Mouse (Mus musculus): ENCODE measurements around the gene Lrrc72. TPM values are rescaled to one million over a fixed set of nuclear protein-coding genes. Genes with fewer than 3 reads are reported as not detected.

Lrrc72 gene
- total RNA-seq, 1 experiment: not detected

- TF ChIP-seq CHD2 (IDR thresholded peaks at IDR 0.05; ENCODE audit: low read depth, low read length): no peak
- no peak for TF ChIP-seq ZC3H11A (IDR thresholded peaks at IDR 0.05; ENCODE audit: borderline replicate concordance, low read depth, low read length)
- no peak for TF ChIP-seq HCFC1 (IDR thresholded peaks at IDR 0.05; ENCODE audit: borderline replicate concordance, insufficient read depth, low read length)
- TF ChIP-seq MAFK (IDR thresholded peaks at IDR 0.05; ENCODE audit: insufficient read depth, low read depth, low read length): no peak
- TF ChIP-seq ZNF384 (IDR thresholded peaks at IDR 0.05; ENCODE audit: low read depth, low read length): no peak
- in situ Hi-C loops (cut with MboI; ENCODE audit: low sequenced_read_pairs in 2 of 2, unreplicated experiment in 2 of 2): no loop called here
Measured at GRCm38 (mm10) chr12:36189610-36190009, 63.6 kb downstream of the Lrrc72 start.

GRCm38 (mm10) chr12:36187081-36187480, 66.1 kb downstream of the Lrrc72 start:
- no peak overlapping the region for H3K4me3 ChIP-seq (ENCODE audit: insufficient read depth in 1 of 2, low read depth in 1 of 2, low read length in 2 of 2, poor library complexity in 1 of 2, severe bottlenecking in 1 of 2)
- H3K36me3 ChIP-seq (ENCODE audit: control insufficient read depth, insufficient read depth, low read length, poor library complexity, severe bottlenecking): peaks cover 11% of the 10 kb centered on the region; the same call in 1 of the 2 replicates
- TF ChIP-seq ZC3H11A (IDR thresholded peaks at IDR 0.05; ENCODE audit: borderline replicate concordance, low read depth, low read length) (no peak), MAFK (IDR thresholded peaks at IDR 0.05; ENCODE audit: insufficient read depth, low read depth, low read length) (no peak), HCFC1 (IDR thresholded peaks at IDR 0.05; ENCODE audit: borderline replicate concordance, insufficient read depth, low read length) (no peak), ZNF384 (IDR thresholded peaks at IDR 0.05; ENCODE audit: low read depth, low read length) (no peak), CHD2 (IDR thresholded peaks at IDR 0.05; ENCODE audit: low read depth, low read length) (no peak)
- no peak for DNase-seq (ENCODE audit: low read depth, low spot score)
- in situ Hi-C loops (cut with MboI; ENCODE audit: low sequenced_read_pairs in 2 of 2, unreplicated experiment in 2 of 2): no loop called here
- H3K9me3 ChIP-seq (ENCODE audit: control insufficient read depth, insufficient read depth, low read depth, low read length): no peaks in the 10 kb centered on the region
- peaks cover 0 to 1% of the 10 kb centered on the region in 2 experiments; a peak in 1 of 4 replicates for H3K4me1 ChIP-seq (ENCODE audit: control insufficient read depth in 2 of 2, insufficient read depth in 2 of 2, low read length in 2 of 2, poor library complexity in 1 of 2)
- no peak overlapping the region for H3K9ac ChIP-seq (ENCODE audit: insufficient read depth, low read depth, low read length, poor library complexity, severe bottlenecking)
- H3K27ac ChIP-seq (ENCODE audit: insufficient read depth, low read depth, low read length, poor library complexity, severe bottlenecking): no peak overlapping the region

More at GRCm38 (mm10) chr12:36189610-36190009, 63.6 kb downstream of the Lrrc72 start:
- no peak overlapping the region for H3K27ac ChIP-seq (ENCODE audit: insufficient read depth, low read depth, low read length, poor library complexity, severe bottlenecking)
- H3K9ac ChIP-seq (ENCODE audit: insufficient read depth, low read depth, low read length, poor library complexity, severe bottlenecking): no peak overlapping the region
- H3K9me3 ChIP-seq (ENCODE audit: control insufficient read depth, insufficient read depth, low read depth, low read length): no peaks in the 10 kb centered on the region
- peaks cover 9% of the 10 kb centered on the region for H3K36me3 ChIP-seq (ENCODE audit: control insufficient read depth, insufficient read depth, low read length, poor library complexity, severe bottlenecking)
- H3K4me3 ChIP-seq (ENCODE audit: insufficient read depth in 1 of 2, low read depth in 1 of 2, low read length in 2 of 2, poor library complexity in 1 of 2, severe bottlenecking in 1 of 2): no peak overlapping the region
- no peaks in the 10 kb centered on the region for H3K4me1 ChIP-seq (ENCODE audit: control insufficient read depth in 2 of 2, insufficient read depth in 2 of 2, low read length in 2 of 2, poor library complexity in 1 of 2)
- no peak for DNase-seq (ENCODE audit: low read depth, low spot score)

- Histone ChIP-seq H3K36me3 (ENCODE audit: control insufficient read depth, insufficient read depth, low read length, poor library complexity, severe bottlenecking) (peaks cover 7% of the 10 kb centered on the region; the same call in 1 of the 2 replicates), H3K4me3 (ENCODE audit: insufficient read depth in 1 of 2, low read depth in 1 of 2, low read length in 2 of 2, poor library complexity in 1 of 2, severe bottlenecking in 1 of 2) (no peak overlapping the region), H3K4me1 (ENCODE audit: control insufficient read depth in 2 of 2, insufficient read depth in 2 of 2, low read length in 2 of 2, poor library complexity in 1 of 2) (peaks cover 0 to 1% of the 10 kb centered on the region in 2 experiments; a peak in 1 of 4 replicates), H3K27ac (ENCODE audit: insufficient read depth, low read depth, low read length, poor library complexity, severe bottlenecking) (no peak overlapping the region), H3K9ac (ENCODE audit: insufficient read depth, low read depth, low read length, poor library complexity, severe bottlenecking) (no peak overlapping the region), H3K9me3 (ENCODE audit: control insufficient read depth, insufficient read depth, low read depth, low read length) (no peaks in the 10 kb centered on the region)
- no peak for DNase-seq (ENCODE audit: low read depth, low spot score)
- in situ Hi-C loops (cut with MboI; ENCODE audit: low sequenced_read_pairs in 2 of 2, unreplicated experiment in 2 of 2): no loop called here
- TF ChIP-seq HCFC1 (IDR thresholded peaks at IDR 0.05; ENCODE audit: borderline replicate concordance, insufficient read depth, low read length): no peak
- no peak for TF ChIP-seq MAFK (IDR thresholded peaks at IDR 0.05; ENCODE audit: insufficient read depth, low read depth, low read length)
- no peak for TF ChIP-seq CHD2 (IDR thresholded peaks at IDR 0.05; ENCODE audit: low read depth, low read length)
- TF ChIP-seq ZC3H11A (IDR thresholded peaks at IDR 0.05; ENCODE audit: borderline replicate concordance, low read depth, low read length): no peak
- TF ChIP-seq ZNF384 (IDR thresholded peaks at IDR 0.05; ENCODE audit: low read depth, low read length): no peak
Measured at GRCm38 (mm10) chr12:36182570-36182969, 70.6 kb downstream of the Lrrc72 start.

GRCm38 (mm10) chr12:36177227-36177626, 76.0 kb downstream of the Lrrc72 start:
- no peak overlapping the region for H3K9ac ChIP-seq (ENCODE audit: insufficient read depth, low read depth, low read length, poor library complexity, severe bottlenecking)
- H3K36me3 ChIP-seq (ENCODE audit: control insufficient read depth, insufficient read depth, low read length, poor library complexity, severe bottlenecking): no peaks in the 10 kb centered on the region
- no peak for TF ChIP-seq MAFK (IDR thresholded peaks at IDR 0.05; ENCODE audit: insufficient read depth, low read depth, low read length)
- no peak for TF ChIP-seq ZC3H11A (IDR thresholded peaks at IDR 0.05; ENCODE audit: borderline replicate concordance, low read depth, low read length)
- TF ChIP-seq HCFC1 (IDR thresholded peaks at IDR 0.05; ENCODE audit: borderline replicate concordance, insufficient read depth, low read length): no peak
- TF ChIP-seq CHD2 (IDR thresholded peaks at IDR 0.05; ENCODE audit: low read depth, low read length): no peak
- TF ChIP-seq ZNF384 (IDR thresholded peaks at IDR 0.05; ENCODE audit: low read depth, low read length): no peak
- no peaks in the 10 kb centered on the region for H3K9me3 ChIP-seq (ENCODE audit: control insufficient read depth, insufficient read depth, low read depth, low read length)
- in situ Hi-C loops (cut with MboI; ENCODE audit: low sequenced_read_pairs in 2 of 2, unreplicated experiment in 2 of 2): no loop called here
- no peak overlapping the region for H3K4me3 ChIP-seq (ENCODE audit: insufficient read depth in 1 of 2, low read depth in 1 of 2, low read length in 2 of 2, poor library complexity in 1 of 2, severe bottlenecking in 1 of 2)
- H3K4me1 ChIP-seq (ENCODE audit: control insufficient read depth in 2 of 2, insufficient read depth in 2 of 2, low read length in 2 of 2, poor library complexity in 1 of 2): no peaks in the 10 kb centered on the region
- no peak overlapping the region for H3K27ac ChIP-seq (ENCODE audit: insufficient read depth, low read depth, low read length, poor library complexity, severe bottlenecking)
- DNase-seq (ENCODE audit: low read depth, low spot score): no peak

Measured in ES-E14 (cell line).